Mouse (Mus musculus): ENCODE results near the gene Tpt1. TPM values are rescaled to one million over a fixed set of nuclear protein-coding genes. Genes with fewer than 3 reads are reported as not detected.
"Not testable (repeated sequence)": the region's sequence is repeated elsewhere in the genome, so short reads cannot be mapped to it uniquely, and the experiment has no call there.

The Tpt1 gene
- polyA plus RNA-seq, 1 experiment from 2014 or later = 740 TPM

DNA sequence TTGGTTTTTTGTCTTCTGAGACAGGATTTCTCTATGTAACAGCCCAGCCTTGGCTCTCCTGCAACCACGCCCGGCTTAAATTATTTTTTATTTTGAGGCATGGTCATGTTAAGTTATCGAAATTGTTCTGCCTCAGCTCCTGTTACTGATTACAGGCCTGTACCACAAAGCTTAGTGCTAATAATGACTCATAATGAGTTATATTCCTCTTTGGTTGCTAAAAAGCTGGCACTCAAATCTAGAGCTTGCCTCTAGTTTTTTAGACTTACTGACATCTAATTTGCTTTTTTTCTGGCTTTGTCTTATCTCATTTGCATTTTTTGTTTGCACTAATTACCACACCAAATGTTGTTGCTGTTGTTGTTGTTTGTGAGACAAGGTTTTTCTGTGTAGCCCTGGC lies 8.3 kb upstream of the Tpt1 start:
- Histone ChIP-seq H3K4me1 (replicated peaks; ENCODE audit: control insufficient read depth, insufficient read depth, low read length) (peaks cover 20% of the 10 kb centered on the region), H3K4me2 (ENCODE audit: low read length) (no peak overlapping the region), H3K9ac (replicated peaks; ENCODE audit: low read depth, low read length) (no peak overlapping the region), H3K36me3 (ENCODE audit: control insufficient read depth, insufficient read depth) (no peaks in the 10 kb centered on the region), H3K27me3 (replicated peaks; ENCODE audit: control insufficient read depth, insufficient read depth, low read length) (no peaks in the 10 kb centered on the region), H3K4me3 (replicated peaks; ENCODE audit: low read length) (no peak overlapping the region), H3K9me3 (ENCODE audit: control insufficient read depth, low read length) (no peaks in the 10 kb centered on the region), H3K27ac (ENCODE audit: low read length) (no peak overlapping the region)
- no peak for ATAC-seq
- 86% methylated on average over 3 of the region's 3 CpGs for WGBS

DNA sequence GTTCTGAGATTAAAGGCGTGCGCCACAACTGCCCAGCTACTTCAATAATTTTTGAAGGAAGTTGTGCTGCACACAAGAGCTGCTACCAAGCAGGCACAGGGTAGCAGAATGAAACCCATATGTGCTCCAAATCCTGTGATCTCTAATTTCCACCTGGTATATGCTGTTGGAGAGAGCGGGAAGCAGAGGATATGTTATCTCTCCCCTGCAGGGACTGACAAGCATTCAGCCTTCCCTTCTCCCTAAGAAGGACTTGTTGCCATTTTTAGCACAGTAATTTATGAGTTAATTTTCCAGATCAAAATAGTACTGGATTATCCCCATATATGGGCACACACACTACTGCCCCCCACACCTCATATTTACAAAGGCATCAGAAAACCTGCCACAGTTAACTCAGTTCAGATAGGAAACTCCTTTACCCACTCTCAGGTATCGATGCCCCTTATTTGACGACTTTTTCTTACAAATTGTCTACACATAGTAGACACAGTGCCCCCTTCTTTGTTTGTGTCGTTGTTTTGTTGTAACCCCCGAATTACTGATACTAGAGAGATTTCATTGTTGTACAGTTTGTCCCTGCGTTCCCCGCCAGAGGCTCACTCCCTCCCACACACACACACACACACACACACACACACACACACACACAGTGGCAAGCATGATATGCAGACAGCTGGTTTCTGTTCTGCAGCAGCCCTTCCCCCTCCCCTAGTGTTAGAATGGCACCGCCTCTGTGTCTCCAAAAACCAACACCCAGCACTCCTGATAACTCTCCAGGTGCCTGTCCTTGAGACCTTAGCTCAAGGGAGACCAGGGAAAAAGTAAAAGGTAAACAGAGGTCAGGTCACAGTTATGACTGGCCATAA lies 7.6 kb upstream of the Tpt1 start:
- Histone ChIP-seq H3K4me1 (replicated peaks; ENCODE audit: control insufficient read depth, insufficient read depth, low read length) (peaks cover 20% of the 10 kb centered on the region), H3K36me3 (ENCODE audit: control insufficient read depth, insufficient read depth) (no peaks in the 10 kb centered on the region), H3K9me3 (ENCODE audit: control insufficient read depth, low read length) (no peaks in the 10 kb centered on the region), H3K27me3 (replicated peaks; ENCODE audit: control insufficient read depth, insufficient read depth, low read length) (no peaks in the 10 kb centered on the region), H3K4me3 (replicated peaks; ENCODE audit: low read length) (no peak overlapping the region), H3K9ac (replicated peaks; ENCODE audit: low read depth, low read length) (no peak overlapping the region), H3K27ac (ENCODE audit: low read length) (no peak overlapping the region), H3K4me2 (ENCODE audit: low read length) (no peak overlapping the region)
- WGBS = 74% methylated on average over 10 of the region's 10 CpGs
- ATAC-seq = no peak

DNA sequence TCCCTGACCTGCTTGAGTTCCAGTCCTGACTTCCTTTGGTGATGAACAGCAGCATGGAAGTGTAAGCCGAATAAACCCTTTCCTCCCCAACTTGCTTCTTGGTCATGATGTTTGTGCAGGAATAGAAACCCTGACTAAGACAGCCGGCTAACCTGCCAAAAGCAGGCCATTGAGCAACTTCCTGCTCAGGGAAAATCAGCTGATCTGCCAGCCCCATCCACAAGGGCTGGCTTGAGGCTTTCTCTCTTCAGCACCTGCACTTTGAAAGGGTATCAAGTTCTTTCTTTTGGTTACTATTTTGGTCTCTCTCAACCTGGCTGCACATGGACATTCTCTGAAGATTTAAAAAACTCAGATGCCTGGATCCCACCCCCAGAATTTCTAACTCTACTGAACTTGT lies 3.1 kb upstream of the Tpt1 start:
- H3K9me3 ChIP-seq (ENCODE audit: control insufficient read depth, low read length); H3K4me2 ChIP-seq (ENCODE audit: low read length); H3K36me3 ChIP-seq (ENCODE audit: control insufficient read depth, insufficient read depth); H3K27ac ChIP-seq (ENCODE audit: low read length); ATAC-seq; H3K27me3 ChIP-seq (replicated peaks; ENCODE audit: control insufficient read depth, insufficient read depth, low read length); H3K4me3 ChIP-seq (replicated peaks; ENCODE audit: low read length); H3K4me1 ChIP-seq (replicated peaks; ENCODE audit: control insufficient read depth, insufficient read depth, low read length); H3K9ac ChIP-seq (replicated peaks; ENCODE audit: low read depth, low read length): not testable (repeated sequence)
- WGBS = 73% methylated on average over 1 of the region's 2 CpGs

DNA sequence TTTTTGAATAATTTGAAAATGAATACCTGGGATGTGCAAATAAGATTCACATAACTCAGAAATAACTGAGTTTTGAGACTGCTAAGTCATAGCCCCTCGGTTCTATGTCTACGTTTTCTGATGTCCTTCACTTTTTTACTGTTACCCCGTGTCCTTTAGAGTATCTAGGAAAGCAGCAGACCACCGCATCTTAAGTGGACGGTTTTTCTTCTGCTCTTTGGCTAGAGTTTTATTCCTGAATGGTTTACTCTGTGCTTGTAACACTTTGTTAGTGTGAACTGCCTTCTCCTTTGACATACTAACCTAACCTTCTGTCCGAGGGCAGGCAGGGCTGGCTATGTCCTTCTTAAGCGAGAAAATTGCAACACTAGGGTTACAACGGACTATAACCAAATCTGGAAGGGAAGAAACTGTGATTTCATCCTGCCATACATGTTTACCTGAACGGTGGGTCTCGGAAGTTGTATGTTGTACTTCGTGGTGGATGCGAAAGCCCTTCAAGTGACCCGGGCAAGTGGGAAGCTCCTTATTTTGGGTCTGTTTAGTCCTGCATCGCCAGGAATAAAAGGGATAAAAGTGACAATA lies 690 bp upstream of the Tpt1 start:
- no peaks in the 10 kb centered on the region for H3K27me3 ChIP-seq (replicated peaks; ENCODE audit: control insufficient read depth, insufficient read depth, low read length)

DNA sequence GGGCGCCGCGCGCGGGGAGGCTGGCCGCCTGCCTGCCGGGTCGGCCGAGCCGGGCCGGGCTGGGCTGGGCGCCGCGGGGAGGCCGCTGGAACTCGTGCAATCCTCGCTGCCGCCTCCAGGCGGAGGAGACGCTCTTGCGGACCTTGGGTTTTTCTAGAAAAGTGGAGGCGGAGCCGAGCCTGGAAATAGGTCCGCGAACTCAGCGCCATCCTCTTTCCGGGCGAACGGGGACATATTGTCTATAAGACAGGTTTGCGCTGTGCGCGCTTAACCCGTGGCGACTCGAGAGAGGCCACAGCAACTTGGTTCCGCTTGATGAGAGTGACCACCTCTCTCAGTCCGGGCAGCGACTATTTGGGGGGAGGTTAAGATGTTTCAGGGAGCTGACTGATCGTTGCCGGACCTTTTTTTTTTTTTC lies 814 bp downstream of the Tpt1 start:
- Histone ChIP-seq H3K27ac (ENCODE audit: low read length) (peak overlapping the region; percentile 97), H3K27me3 (replicated peaks; ENCODE audit: control insufficient read depth, insufficient read depth, low read length) (no peaks in the 10 kb centered on the region), H3K9ac (replicated peaks; ENCODE audit: low read depth, low read length) (peak overlapping the region; percentile 93), H3K4me2 (ENCODE audit: low read length) (peak overlapping the region; percentile 63), H3K4me3 (replicated peaks; ENCODE audit: low read length) (peak overlapping the region; percentile 83), H3K4me1 (replicated peaks; ENCODE audit: control insufficient read depth, insufficient read depth, low read length) (peaks cover 19% of the 10 kb centered on the region), H3K36me3 (ENCODE audit: control insufficient read depth, insufficient read depth) (peaks cover 35% of the 10 kb centered on the region), H3K9me3 (ENCODE audit: control insufficient read depth, low read length) (no peaks in the 10 kb centered on the region)
- ATAC-seq = peak; percentile 67
- 0% methylated on average over 38 of the region's 40 CpGs for WGBS

More for the DNA sequence above, 690 bp upstream of the Tpt1 start:
- 7% methylated on average over 14 of the region's 14 CpGs for WGBS
- peak overlapping the region; percentile 97 for H3K27ac ChIP-seq (ENCODE audit: low read length)
- H3K4me3 ChIP-seq (replicated peaks; ENCODE audit: low read length) = peak overlapping the region; percentile 83
- no peak for ATAC-seq
- peak overlapping the region; percentile 93 for H3K9ac ChIP-seq (replicated peaks; ENCODE audit: low read depth, low read length)
- H3K36me3 ChIP-seq (ENCODE audit: control insufficient read depth, insufficient read depth) = peaks cover 22% of the 10 kb centered on the region
- H3K4me2 ChIP-seq (ENCODE audit: low read length) = peak overlapping the region; percentile 91
- H3K4me1 ChIP-seq (replicated peaks; ENCODE audit: control insufficient read depth, insufficient read depth, low read length) = peaks cover 18% of the 10 kb centered on the region
- H3K9me3 ChIP-seq (ENCODE audit: control insufficient read depth, low read length) = no peaks in the 10 kb centered on the region

DNA sequence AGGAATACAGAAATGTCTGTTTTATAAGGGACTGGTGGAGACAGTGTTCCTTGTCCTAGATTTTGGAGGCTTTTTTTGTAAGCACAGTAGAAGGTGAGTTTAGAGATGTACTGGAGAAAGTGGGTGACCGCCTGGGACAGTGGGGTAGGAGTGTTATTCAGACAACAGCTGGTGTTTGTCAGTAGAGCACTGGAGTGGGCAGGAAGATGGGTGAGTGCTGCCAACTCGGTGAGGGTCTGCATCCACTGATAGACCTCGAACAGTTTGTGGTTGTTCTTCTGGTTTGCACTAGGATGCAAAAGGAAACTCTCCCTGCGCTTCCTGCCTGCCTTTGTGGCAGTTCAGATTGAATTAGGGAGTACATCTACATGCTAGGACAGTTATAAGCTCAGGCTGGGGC lies 2.8 kb downstream of the Tpt1 start:
- Histone ChIP-seq H3K9me3 (ENCODE audit: control insufficient read depth, low read length) (no peaks in the 10 kb centered on the region), H3K27me3 (replicated peaks; ENCODE audit: control insufficient read depth, insufficient read depth, low read length) (no peaks in the 10 kb centered on the region), H3K4me1 (replicated peaks; ENCODE audit: control insufficient read depth, insufficient read depth, low read length) (peaks cover 21% of the 10 kb centered on the region), H3K36me3 (ENCODE audit: control insufficient read depth, insufficient read depth) (peaks cover 40% of the 10 kb centered on the region), H3K9ac (replicated peaks; ENCODE audit: low read depth, low read length) (no peak overlapping the region), H3K4me3 (replicated peaks; ENCODE audit: low read length) (no peak overlapping the region), H3K27ac (ENCODE audit: low read length) (no peak overlapping the region), H3K4me2 (ENCODE audit: low read length) (no peak overlapping the region)
- WGBS = 67% methylated on average over 4 of the region's 4 CpGs
- ATAC-seq = no peak

DNA sequence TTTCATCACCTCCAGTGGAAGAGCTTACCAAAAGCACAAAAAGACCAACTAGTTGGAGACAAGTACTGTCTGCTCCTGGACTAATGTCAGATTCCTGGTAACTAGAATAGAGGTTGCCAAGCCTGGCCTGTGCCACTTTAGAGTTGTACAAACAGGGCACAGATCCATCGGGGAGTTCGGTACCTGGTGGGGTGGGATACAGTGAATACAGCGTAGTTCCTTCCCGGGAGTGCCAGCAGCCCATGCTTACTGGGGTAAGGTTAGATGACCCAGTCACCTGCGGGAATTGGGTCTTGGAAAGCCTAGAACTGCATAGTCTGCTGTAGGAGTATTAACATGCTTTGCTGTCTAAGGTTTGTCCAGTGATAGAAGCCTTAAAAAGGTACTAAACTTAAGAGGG lies 3.6 kb downstream of the Tpt1 start:
- H3K4me1 ChIP-seq (replicated peaks; ENCODE audit: control insufficient read depth, insufficient read depth, low read length) = peaks cover 21% of the 10 kb centered on the region
- H3K4me3 ChIP-seq (replicated peaks; ENCODE audit: low read length) = no peak overlapping the region
- H3K9ac ChIP-seq (replicated peaks; ENCODE audit: low read depth, low read length) = no peak overlapping the region
- 93% methylated on average over 5 of the region's 5 CpGs for WGBS
- no peak overlapping the region for H3K4me2 ChIP-seq (ENCODE audit: low read length)
- H3K36me3 ChIP-seq (ENCODE audit: control insufficient read depth, insufficient read depth) = peaks cover 40% of the 10 kb centered on the region
- no peak overlapping the region for H3K27ac ChIP-seq (ENCODE audit: low read length)
- H3K27me3 ChIP-seq (replicated peaks; ENCODE audit: control insufficient read depth, insufficient read depth, low read length) = no peaks in the 10 kb centered on the region
- H3K9me3 ChIP-seq (ENCODE audit: control insufficient read depth, low read length) = no peaks in the 10 kb centered on the region
- ATAC-seq = no peak

DNA sequence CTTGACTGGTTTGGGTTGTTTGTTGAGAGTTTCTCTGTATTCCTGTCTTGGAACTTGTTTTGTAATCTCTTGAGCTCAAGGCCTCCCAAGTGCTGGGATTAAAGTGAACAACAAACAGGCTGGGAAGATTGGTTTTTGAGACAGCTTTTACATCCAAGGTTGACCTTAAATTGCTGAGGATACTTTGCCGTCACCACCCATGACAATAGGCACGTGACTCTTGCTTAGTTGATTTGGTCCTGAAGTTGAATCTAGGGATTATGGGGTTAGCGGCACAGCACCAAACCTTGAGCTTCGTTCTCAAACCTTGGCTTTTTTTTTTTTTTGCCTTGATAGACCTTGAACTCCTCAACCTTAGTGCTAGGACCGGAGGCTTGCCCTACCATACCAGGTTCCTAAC lies 4.3 kb downstream of the Tpt1 start:
- ATAC-seq = no peak
- Histone ChIP-seq H3K4me2 (ENCODE audit: low read length) (no peak overlapping the region), H3K9ac (replicated peaks; ENCODE audit: low read depth, low read length) (no peak overlapping the region), H3K9me3 (ENCODE audit: control insufficient read depth, low read length) (no peaks in the 10 kb centered on the region), H3K27ac (ENCODE audit: low read length) (no peak overlapping the region), H3K27me3 (replicated peaks; ENCODE audit: control insufficient read depth, insufficient read depth, low read length) (no peaks in the 10 kb centered on the region), H3K36me3 (ENCODE audit: control insufficient read depth, insufficient read depth) (peaks cover 40% of the 10 kb centered on the region), H3K4me3 (replicated peaks; ENCODE audit: low read length) (no peak overlapping the region), H3K4me1 (replicated peaks; ENCODE audit: control insufficient read depth, insufficient read depth, low read length) (peaks cover 19% of the 10 kb centered on the region)
- 81% methylated on average over 5 of the region's 5 CpGs for WGBS

DNA sequence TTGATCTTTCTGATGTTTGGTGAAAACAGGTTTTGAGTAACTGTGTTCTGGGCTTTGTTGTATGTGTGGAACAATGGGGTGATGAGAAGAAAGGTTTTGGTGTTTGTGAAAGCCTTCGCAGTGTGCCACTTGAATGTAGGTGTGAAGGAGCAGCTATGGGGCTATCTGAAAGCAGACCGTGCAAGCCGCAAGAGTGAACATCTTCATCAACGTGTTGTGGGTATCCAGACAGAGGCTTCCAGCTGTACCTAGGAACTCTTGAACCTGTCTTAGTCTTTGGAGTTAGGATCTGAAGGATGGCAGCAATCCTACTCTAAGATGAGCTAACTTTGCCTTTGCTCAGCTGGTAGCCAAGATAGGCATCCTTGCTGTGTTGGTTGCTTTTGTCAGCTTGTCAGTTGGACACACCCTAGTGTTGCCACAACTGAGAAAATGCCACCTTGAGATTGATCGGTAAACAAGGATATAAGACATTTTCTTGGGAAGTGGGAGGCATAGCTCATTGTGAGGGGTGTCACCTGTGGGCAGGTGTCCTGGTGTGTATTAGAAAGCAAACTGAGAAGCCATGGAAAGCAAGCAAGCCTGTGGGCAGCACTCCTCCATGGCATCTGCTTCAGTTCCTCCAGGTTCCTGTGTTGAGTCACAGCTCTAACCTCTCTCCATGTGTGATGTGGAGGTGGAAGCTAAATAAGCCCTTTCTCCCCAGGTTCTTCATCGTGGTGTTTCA lies 5.1 kb downstream of the Tpt1 start:
- no peak overlapping the region for H3K9ac ChIP-seq (replicated peaks; ENCODE audit: low read depth, low read length)
- no peak overlapping the region for H3K4me2 ChIP-seq (ENCODE audit: low read length)
- H3K4me3 ChIP-seq (replicated peaks; ENCODE audit: low read length) = no peak overlapping the region
- H3K27ac ChIP-seq (ENCODE audit: low read length) = no peak overlapping the region
- H3K4me1 ChIP-seq (replicated peaks; ENCODE audit: control insufficient read depth, insufficient read depth, low read length) = peaks cover 17% of the 10 kb centered on the region
- WGBS = 84% methylated on average over 6 of the region's 6 CpGs
- H3K27me3 ChIP-seq (replicated peaks; ENCODE audit: control insufficient read depth, insufficient read depth, low read length) = no peaks in the 10 kb centered on the region
- ATAC-seq = no peak
- H3K36me3 ChIP-seq (ENCODE audit: control insufficient read depth, insufficient read depth) = peaks cover 40% of the 10 kb centered on the region
- no peaks in the 10 kb centered on the region for H3K9me3 ChIP-seq (ENCODE audit: control insufficient read depth, low read length)
